Mouse (Mus musculus) layer of hippocampus, postnatal 14 days (tissue): ENCODE results near the gene Lancl3. TPM values are rescaled to one million over a fixed set of nuclear protein-coding genes. Genes with fewer than 3 reads are reported as not detected.

Experiments used
- DNase-seq, 2 experiments: peaks; one replicate each; pipeline ENCODE4 v3.0.0; 2021 to 2022; ENCODE audit warnings: low spot score in 2 of 2, mixed read lengths in 1 of 2
- long read RNA-seq, 2 experiments: library from polyadenylated mRNA; stranded (forward); transcript quantifications; one replicate each; pipeline ENCODE4 v2.0.0; 2021
- total RNA-seq, 2 experiments: library from RNA; stranded (reverse); gene quantifications; 2 replicates each; pipeline ENCODE4 v1.2.3; 2021

Gene Lancl3
- 1 to 10 TPM; 3.7 to 4.7 TPM for total RNA-seq
- long read RNA-seq, experiment 1, partial matches to known transcripts, result 0 of 1 reads
- long read RNA-seq, experiment 1, other reads (novel, unspliced or antisense), result 0 of 1 reads
- long read RNA-seq, experiment 2, partial matches to known transcripts, result 0 of 1 reads
- long read RNA-seq, experiment 2, other reads (novel, unspliced or antisense), result 0 of 1 reads

DNA sequence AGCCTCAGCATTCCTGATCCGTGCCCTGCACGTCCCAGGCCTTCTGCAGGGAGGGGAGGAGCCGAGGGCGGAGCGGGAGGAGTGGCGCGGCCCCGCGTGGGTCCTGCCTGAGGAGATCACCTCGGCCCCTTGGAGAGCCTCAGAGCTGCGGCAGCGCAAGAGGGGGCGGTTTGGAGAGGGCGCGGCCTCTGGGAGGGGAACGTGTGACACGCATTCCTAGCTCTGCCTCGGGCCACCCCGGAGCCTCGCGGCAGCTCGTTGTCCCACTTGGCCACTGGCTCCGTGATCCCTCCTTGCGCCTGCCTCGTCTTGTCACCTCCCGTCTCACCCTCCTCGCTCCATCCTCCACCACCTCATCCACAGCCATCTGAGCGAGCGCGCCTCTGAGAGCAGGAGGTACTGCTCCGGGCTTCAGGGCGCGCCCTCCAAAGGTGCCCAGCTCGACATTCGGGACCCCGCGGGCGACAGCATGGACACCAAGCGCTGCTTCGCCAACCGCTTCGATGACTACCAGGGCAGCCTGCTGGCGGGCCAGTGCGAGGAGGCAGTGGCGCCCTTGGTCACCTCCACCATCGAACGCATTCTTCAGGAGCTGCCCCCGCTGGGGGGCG, at the start of gene Lancl3:
TSS of gene Lancl3 (plus strand) at position 142 of the 611 bp plus-strand sequence.
- no peak for DNase-seq

DNA sequence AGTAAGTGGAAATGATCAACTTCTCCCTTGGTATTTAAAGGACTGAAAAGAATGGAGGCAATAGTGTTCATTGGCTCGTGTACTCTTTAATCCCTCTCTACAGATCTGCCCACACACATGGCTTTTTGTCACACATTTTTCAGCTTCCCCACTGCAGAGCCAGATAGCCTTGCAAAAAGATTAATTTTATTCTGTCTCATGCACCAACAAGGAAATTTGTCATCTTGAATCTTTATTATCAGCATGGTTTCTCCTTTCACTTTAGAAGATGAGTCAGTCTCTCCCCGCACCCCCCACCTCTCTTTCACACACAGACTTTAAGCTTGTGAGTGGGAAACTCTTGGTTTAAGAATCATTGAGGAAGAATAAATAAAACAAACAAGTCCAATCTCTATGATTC, 20.7 kb upstream of the Lancl3 start:
- DNase-seq, result no peak

DNA sequence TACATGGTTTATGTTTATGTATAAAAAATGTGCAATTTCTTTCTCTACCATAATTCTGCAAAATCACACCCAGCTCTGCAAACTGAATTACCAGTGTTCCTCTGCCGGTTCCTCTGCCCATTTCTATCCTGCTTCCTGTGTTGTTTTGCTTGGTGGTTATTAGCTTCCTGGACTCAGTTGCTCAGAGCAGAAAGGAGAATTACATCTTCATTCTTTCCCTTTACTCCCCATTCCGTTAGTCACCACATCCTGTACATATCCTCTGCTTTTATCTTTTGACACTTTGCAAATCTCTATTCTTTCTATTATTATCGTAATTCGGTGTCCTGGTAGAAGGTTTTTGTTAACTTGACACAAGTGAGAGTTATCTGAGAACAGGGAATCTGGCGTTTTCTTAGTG, 18.1 kb upstream of the Lancl3 start:
- DNase-seq, result no peak

DNA sequence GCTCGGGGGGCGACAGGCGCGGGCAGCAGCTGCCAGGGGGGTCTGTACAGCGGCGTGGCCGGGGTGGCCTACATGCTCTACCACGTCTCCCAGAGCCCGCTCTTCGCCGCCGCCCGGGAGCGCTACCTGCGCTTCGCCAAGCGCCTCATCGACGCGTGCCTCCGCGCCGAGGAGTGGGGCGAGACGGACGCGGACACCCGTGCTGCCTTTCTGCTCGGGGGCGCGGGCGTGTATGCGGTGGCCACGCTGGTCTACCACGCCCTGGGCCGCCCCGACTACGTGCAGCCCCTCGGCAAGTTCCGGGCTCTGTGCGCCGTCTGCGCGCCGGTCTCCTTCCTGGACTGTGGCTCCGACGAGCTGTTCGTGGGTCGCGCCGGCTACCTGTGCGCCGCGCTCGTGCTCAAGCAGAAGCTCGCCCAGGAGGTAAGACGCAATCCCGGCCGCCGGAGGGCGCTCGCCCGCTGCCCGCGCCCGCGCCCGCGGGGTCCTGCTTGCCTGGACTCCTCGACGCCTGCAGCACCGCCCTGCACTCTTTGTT, 747 bp downstream of the Lancl3 start:
- DNase-seq, result no peak

DNA sequence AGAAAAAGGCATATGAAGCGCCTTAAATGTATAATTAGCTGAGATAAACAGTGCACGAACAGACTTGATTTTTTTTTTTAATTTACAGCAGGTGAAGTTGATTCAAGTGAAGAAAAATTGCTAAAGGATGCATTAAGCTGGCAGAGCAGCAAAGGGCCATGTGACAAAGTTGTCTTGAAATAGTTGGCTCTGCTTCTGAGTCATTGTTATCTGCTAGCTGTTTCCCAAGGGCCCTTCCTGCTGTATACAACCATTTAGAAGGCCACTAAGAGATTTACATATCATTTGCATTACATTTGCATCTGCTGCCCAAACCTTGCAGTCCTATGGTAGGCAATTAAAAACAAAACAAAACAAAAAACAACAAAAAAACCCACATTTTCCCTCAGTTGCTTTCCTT, 2.3 kb downstream of the Lancl3 start:
- DNase-seq, result no peak

DNA sequence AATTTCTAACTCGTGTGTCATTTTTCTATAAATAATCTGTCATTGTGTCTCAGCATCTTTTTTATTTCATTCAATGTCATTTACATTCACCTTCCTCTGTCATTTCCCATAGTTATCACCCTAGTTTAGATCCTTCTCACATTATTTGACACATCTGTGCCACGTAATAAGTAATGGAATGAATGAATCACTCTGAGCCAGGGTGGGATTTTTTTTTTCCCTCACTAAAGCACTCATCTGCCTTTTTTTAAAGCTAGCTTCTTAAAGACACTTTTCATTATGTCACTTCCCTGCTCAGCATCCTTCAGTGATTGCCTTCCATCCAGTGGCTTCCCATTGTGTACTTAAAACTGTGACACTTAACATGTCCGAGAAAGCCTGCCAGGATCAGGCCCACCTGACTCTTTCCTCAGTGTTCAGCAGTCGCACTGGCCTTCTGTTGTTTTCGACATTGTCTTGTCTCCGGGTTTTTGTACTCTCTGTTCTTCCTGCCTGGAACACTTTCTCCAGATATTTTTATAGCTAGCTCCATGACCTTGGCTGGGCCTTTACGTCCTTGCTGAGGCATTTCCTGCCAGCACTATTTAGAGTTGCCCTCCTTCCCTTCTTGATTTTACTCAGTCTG, 3.2 kb downstream of the Lancl3 start:
- no peak for DNase-seq

DNA sequence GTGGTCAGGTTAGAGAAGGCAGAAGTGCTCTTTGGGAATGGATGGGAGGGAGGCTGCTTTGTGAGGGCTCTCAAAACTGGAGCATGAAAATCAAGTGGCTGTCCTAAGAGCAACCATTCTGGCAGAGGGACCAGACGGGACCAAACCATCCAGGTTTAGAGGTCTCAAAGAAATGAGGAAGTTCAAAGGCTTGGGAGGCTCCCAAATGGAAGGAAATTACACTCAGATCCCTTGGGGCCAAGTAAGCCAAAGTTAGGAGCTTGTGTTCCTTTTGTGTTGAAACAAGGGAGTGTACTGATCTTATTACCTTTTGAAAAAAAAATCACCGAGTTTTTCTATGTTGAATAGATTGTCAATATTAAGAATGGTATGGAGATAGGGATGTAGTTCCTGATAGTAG, 5.4 kb downstream of the Lancl3 start:
- DNase-seq, result no peak

DNA sequence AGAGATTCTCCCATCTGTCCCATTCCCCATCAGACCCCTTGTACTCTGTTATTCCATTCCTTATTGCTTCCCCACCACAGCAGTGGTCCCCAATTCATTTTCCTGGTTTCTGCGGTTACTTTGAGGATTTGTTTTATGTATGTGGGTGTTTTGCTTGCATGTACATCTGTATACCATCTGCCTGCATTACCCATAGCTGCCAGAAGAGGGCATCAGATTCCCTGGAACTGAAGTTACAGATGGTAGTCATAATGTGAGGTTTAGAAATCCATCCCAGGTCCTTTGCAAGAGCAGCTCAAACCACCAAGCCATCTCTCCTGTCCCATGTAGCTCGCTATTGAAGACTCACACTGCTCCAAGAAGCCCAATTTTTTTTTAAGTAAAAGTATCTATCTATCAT, 16.5 kb downstream of the Lancl3 start:
- no peak for DNase-seq

DNA sequence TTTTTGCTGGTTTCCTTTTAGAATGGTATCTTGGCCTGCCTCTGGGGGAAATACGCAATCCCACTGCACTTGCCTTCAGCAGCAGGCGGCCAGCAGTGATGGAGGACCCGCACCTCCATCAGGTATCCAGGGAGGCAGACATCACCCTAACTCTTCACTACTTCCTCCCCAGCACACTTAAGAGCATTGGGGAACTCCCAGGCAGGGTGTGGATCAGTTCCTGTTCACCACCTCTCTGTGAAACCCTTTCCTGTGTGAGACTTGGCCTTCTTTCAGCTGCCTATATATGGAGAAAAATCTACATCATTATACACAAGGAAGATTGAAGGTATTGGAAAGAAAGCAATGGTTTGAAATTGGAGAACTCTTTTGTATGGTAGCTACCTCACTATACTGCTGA, 19.9 kb downstream of the Lancl3 start:
- no peak for DNase-seq

DNA sequence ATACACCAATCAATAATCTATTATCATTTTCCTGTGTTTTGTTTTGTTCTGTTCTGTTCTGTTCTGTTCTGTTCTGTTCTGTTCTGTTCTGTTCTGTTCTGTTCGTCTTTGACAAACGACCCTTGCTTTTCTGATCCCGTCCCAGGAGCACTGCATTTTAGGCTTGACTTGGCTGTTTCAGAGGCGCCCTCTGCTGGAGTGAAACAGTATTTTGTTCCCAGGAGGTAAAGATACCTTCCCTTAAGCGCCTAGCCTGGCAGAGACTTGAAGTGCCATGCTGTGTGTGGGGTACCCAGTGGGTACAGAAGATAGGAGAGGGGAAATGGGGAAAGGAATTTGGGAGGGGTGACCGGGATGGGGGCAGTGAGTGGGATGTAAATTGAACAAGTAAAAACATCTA, 21.5 kb downstream of the Lancl3 start:
- DNase-seq, result no peak

DNA sequence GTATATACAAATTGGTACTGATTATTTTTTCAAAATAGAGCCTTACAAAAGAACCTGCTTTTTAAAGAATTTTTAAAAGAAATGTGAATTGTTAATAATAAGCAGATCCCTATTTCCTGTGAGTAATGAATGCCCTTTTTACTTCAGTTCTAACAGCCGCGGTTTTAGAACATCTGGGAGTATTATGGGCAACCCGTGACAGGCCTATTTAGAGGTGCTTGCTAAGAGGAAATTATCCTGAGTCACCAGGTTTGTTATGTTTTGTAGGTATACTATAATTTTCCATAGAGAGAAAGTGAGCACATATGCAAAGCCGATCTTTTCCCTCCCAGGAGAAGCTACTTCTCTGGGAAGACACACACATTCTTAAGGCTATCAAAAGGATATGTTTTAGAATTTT, 22.0 kb downstream of the Lancl3 start:
- no peak for DNase-seq

DNA sequence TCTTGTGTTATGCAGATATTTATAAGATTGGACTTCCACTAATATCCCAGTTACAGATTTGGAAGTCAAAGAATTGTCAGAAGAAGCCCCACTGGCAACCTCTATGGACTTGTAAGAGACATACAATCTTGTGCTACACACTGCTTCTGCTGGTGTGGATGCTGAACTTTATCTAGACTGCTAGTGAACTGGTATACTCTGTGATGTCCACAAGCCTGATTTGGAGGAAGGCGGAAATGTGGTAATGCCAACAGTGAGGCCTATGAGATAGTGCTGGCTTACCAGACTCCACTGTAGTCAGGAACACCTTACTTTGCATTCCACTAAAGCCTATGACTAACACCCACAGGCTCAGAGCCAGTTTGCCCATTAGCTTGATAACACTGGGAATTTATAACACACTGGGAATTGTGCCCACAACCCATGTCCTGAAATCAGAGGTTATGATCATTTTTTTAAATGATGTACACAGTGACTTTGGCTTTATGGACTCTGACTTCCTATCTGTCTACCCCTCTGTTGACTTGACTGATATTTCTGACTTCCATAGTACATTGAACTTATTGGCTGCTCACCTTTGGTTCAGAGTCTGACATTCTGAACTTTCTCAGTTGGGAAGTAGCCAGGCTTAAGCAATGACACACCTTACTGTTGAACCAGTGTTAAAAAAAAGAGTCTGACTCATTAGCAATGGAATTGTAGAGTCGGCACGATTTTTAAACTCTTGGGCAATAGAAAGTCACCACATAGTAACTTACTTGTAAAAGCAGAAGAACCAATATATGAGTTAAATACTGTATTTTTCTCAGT, 22.9 kb downstream of the Lancl3 start:
- no peak for DNase-seq

DNA sequence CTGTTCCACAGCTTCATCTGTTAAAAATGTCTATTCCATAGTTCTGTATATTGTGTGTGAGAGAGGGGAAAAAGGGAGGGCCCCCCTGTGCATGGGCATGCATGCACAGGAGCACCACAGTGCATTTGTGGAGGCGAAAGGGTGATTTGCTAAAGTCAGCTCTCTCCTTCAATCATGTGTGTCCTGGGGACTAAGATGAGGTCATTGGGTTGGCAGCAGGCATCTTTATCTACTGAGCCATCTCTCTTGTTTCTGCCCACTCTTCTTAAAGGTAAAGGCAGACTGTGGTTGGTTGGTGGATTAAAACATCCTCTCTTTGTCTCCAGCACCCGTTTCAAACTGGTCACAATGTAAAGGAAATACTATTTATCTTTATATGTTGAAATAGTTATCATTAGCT, 27.4 kb downstream of the Lancl3 start:
- DNase-seq, result no peak

DNA sequence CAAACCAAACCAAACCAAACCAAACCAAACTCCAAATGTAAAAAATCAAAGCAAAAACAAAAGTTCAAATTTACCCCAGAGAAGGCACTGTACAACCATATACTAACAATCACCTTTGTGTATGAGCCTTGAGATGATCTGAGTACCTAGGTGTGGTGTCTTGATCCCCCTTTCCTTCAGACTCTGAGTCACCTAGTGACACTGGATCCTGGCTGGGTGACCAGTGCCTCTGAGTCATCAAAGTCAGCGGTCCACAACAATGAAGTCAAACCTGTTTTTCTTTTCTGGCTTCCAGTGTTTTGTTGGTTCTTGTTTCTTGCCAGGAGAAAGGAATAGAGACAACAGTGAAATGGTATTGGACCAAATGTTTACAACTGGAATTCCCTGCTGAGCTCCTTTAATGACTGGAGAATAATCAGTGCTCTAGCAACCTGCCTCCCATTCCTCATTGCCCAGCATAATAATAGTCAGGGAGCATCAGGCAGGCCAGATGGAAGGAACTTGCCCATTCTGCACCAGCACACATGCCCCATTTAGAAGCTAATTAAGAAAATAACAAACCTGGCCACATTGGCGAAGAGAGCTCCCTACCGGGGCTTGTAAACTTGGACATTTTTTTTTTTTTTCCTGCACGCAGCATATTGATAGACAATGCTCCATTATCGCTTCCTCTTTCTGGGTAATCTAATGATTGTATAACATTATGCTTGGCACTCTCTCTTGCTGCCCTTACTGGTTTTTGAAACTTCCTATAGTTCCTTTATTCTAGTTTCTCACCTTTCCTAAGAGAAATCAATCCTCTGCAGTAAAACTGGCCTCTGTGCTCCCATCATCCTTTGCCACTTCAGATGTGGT, 41.3 kb downstream of the Lancl3 start:
- peak in 1 of 2 experiments; percentile 41 for DNase-seq

DNA sequence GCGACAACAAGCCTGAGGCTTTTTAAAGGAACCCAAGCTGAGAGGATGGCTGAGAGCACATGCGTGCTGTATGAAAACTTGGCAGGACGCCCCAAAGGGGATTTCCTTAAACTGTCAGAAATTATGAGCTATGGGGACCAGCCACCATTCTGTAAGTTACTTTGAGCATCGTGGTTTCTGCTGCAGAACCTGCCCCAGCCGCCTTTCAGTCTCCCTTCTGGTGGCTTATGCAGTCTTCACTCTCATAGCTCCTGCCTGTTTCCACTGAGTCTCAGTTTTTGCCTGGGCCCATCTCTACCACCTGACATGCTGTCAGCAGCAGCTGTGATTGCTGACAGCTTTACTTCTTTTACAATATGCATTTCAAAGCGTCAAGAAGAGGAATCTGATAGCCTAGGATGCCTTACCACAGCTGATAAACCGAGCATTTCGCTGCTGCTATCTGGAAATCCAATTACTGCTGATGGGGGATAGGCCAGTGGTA, 43.7 kb downstream of the Lancl3 start:
- no peak for DNase-seq

DNA sequence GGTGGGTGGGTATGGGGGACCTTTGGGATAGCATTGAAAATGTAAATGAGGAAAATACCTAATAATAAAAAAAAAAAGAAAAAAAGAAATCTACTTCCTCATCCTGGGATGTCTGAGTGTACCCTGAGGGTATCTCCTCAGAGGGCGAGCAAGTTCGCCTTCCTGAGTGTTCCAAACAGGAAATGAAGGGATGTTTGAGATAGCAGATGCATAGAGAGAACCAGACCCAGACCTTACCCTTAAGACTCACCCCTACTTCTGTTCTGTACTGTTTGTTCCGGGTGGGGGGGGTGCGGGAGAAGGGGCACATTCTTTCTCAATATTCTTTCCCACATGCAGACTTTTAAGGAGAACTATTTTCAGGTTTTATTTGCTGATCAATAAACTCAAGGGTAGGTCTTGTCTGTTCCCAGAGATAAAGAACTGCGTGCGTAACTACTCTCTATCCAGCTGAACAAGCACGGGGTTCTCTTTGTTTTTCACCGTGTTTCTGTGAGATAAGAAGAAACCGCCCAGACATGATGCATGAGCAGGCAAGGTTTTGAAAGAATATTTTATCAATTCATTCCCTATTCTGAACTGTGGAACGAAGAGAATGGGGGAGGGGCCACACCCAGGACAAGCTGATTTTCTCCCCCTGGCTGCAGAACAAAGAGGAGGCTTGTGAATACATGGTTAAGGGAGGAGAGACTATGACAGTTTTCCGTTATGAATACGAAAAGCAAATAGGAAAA, 45.1 kb downstream of the Lancl3 start:
- no peak for DNase-seq

DNA sequence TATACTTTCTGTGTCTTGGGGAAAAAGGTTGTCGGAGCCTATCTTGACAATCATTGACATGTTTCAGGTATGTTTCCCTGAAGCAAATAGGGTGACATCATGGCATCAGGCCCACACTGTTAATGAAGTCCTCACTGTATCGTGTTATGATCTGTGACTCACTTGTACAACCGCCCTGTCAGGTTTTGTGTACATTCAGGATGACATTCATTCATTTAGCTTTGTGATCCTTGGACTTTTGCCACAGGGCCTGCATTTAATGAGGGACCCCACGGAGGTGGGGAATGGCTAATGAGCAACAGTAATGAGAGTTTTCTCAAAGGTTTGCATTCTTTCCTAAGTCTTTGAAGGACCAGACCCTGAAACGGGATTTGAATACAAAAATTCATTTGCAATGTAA, 49.2 kb downstream of the Lancl3 start:
- no peak for DNase-seq

DNA sequence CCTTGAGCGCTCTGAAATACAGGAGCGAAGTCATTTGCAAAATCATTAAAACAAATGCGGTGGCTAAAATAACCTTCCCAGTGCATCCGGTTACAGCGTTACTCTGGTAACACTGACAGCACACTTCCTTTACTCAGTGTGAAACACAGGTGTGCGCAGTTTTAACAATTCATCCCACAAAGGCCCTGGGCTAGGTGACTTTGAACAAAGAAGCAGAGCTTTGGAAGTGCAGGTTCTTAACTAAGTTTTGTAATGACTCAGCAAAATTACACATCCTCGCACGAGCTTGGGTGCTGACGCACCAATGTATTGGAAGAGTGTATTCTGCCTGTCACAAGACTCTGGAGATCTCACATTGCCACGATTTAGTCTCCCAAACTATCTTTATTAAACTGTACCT, 54.3 kb downstream of the Lancl3 start:
- no peak for DNase-seq

DNA sequence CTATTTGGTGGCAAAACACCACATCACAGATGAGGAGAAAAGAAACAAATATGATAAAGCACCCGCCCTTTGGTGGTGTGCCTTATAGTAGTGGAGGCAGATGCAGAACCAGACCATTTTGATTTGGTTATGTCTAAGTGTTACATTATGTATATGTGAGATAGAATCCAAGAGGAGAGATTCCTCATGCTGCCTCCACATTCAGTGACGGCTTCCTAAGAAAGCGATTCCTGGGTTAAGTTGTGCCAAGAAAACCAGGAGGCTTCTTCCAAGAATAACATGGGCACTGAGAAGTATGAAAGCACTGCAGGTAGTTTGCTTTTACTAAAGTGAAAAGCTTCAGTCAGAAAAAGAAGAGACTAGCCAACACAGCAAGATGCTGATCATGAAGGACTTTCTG, 55.2 kb downstream of the Lancl3 start:
- no peak for DNase-seq

DNA sequence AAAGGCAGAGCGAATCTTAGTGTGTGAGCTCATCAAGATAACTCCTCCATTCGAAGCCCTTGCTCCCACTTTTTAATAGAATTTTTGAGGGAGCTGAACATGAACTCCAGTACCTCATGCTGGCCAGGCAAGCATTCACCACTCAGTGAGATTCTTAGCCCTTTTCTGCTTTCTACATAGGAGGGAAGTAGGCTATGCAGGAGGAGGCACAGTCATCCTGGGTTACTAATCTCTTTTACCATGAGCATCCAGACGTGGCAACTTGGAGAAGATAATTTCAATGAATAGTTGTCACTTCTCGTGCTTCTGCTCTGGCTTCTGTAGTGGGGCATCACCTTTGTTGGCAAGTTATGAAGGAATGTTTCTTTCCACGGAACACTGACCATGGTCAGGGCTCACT, 57.1 kb downstream of the Lancl3 start, which contains the start of gene Gm14862:
TSS of gene Gm14862 (minus strand) at position 134 of the 400 bp plus-strand sequence.
- no peak for DNase-seq
